Mouse (Mus musculus) thymus, postnatal 0 days (tissue): ENCODE measurements around the gene Siah1a. TPM values are rescaled to one million over a fixed set of nuclear protein-coding genes. Genes with fewer than 3 reads are reported as not detected.

ENCODE experiments used
- DNase-seq: peaks from one replicate; pipeline ENCODE4 v3.0.0-alpha.2; 2015; ENCODE audit warnings: low spot score
- polyA plus RNA-seq: library from polyadenylated mRNA; unstranded; fragments of >200 nt; fragmentation: Nextera tagmentation; extraction: Ambion mirVana; gene quantifications from 2 replicates; pipeline ENCODE4 v1.2.1, GENCODE M21; 2015

The Siah1a gene
- polyA plus RNA-seq = 36.4 and 41.5 TPM in 2 replicates

DNA sequence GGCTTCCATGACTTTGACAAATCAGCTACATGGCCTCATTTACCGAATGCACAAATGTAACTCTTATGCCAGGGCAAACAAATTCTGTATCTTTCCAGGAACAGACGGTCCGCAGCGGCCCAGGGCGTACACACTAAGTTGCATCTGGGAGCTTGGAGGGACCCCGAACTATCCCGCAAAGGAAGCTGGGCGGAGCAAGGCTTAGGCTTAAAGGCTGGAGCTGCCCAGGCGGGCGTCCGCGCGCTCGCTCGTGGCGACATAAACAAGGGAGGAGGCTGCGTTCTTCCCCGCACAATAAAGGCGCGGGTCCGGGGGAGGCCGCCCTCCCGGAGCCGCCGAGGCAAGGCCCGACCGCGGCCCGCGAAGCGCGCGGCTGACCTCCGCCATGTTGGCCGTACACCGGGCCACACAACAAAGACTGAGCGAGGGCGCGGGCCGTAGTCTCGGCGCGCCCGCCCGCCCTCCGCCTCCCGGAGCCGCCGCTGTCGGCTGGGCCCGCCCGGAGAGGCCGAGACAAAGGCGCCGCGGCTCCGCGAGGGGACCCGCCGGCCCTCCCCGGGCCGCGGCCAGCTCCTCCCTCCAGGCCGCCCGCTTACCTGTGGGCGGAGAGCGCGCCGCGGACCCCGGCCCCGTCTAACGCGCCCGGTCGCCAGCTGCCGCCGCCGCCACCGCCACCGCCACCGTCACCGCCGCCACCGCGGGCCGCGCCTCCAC, at the start of gene Siah1a, which contains the start of gene Gm10638:
Gene Siah1a (minus strand): TSS at position 714 of the 714 bp plus-strand sequence.
Gene Gm10638 (plus strand): TSS at position 479 of the 714 bp plus-strand sequence.
- DNase-seq = peak; percentile 49

DNA sequence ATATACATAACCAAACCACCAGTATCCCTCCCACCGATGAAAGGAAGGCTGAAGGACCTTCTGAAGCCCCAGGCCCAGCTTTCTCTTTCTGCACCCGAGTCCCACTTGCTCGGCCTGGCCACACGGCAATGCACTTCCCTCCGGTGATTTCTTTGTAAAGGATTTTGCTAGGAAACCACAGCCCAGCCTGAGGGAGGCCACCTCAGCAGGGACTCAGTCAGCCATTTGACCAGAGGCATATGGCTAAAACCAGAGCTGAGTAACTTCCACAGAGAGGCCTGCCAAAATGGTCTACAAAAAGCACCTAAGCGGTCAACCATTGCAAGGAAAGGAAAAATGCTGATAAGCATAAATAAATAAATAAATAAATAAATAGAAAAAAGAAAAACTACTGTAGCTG, 49.0 kb upstream of the Siah1a start:
- DNase-seq = no peak

DNA sequence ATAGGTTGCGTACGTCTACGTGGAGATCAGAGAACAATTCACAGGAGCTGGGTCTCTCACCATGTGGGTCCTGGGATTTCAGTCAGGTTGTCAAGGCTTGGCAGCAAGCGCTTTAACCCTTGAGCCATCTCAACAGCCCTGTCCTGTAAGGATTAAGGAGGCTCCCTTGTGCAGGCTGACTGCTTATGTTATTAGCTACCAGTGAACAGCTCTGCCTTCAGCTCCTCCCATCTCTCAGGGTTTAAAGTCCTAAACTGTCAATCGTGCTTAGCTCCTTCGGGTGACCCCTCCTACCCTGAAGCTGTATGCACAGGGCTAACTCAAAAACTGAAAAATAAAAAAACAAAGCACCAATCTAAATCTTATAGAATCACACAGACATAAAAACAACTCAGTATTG, 45.8 kb upstream of the Siah1a start:
- no peak for DNase-seq

DNA sequence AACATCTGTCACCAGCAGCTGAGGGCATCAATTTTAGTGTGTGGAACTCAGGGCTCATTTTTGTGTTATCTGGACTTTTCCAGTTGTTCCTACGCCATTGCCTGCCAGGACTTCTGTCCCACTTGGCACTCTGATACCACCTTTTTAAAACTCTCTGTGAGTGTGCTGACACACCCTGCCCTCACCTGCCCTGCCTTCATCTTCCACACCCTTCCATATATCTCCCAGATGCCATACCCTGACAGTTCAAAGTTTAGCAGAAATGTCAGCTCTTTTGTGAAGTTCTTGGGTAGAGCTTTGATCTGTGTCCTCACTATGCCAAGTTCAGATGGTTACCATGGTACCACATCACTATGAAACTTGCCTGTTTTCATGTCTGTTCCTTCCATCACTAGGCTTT, 43.8 kb upstream of the Siah1a start:
- DNase-seq = no peak

DNA sequence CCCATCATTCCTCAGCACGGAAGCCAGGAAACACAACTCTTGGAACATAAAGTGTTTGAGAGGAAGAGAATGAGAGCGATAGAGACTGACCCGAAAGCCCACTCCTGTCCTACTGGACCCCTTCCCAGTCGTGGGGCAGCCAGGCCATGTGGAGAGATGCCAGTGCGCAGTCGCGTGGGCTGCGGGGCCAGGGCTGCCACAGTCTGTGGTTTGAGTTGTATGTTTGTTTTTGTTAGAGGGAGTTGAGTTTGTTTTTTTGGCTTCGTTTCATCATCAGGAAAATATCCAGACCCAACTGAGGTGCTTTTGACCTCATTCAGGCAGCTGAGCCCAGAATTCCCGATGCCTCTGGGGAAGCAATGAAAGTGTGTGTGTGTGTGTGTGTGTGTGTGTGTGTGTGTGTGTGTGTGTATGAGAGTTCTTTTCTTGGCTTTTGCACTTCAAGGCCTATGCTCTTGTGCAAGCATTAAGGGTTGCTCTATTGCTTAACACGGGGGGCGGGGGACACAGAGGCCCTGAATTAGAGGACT, 42.2 kb upstream of the Siah1a start:
- DNase-seq = no peak

DNA sequence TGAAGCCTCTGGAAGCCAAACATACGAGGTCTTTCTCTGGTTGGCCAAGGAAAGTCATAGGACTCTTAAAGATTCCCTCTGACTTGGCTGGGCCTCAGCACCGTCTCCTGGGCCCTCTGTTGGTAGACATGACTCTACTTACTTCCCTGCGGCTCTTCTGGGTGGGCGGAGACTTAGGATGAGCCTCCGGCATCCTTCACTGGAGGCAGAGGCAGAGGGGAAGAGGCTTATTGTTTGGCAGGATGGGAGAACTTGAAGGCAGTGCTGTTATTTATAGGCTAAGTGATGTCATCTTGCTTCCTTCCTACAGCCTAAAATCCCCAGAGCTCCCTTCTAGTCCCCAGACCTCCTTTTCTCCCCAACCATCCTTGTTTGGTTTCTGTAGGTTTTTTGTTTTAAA, 40.8 kb upstream of the Siah1a start:
- DNase-seq = no peak

DNA sequence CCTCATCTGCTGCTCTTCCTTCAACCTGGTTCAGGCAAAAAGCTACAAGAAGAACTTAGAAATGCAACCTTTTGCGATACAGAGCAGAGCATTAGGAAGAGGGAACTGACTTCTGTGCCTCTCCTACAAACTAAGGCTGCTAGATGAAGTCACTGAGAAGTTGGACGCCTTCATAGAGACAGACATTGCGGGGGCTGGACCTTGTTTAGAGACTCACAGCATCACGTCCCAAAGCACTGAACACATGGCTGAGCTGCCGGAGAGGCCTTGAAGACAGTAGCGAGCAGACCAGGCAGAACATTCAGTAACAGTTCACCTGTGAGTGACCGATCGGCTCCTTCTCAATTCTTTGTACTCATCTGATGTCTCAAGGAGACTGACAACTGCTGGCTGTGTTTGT, 35.4 kb upstream of the Siah1a start:
- no peak for DNase-seq

DNA sequence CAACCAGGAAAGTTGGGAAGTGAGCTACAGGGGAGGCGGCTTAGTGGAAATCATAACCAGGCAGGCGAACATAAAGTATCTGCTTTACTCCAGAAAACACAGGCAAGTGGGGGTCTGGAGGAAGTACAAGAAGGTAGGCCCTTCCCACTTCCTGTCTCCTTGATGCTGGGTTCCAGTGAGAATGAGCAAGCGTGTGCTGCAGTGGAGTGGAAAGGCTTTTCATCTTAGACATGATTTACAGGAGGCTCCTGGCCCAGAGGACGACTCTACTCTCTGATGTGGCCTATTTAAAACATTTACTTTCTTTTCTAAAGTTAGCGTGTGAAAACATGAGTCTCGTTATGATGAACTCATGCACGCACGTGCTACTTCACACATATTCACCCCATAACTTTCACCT, 33.5 kb upstream of the Siah1a start:
- peak; percentile 61 for DNase-seq

DNA sequence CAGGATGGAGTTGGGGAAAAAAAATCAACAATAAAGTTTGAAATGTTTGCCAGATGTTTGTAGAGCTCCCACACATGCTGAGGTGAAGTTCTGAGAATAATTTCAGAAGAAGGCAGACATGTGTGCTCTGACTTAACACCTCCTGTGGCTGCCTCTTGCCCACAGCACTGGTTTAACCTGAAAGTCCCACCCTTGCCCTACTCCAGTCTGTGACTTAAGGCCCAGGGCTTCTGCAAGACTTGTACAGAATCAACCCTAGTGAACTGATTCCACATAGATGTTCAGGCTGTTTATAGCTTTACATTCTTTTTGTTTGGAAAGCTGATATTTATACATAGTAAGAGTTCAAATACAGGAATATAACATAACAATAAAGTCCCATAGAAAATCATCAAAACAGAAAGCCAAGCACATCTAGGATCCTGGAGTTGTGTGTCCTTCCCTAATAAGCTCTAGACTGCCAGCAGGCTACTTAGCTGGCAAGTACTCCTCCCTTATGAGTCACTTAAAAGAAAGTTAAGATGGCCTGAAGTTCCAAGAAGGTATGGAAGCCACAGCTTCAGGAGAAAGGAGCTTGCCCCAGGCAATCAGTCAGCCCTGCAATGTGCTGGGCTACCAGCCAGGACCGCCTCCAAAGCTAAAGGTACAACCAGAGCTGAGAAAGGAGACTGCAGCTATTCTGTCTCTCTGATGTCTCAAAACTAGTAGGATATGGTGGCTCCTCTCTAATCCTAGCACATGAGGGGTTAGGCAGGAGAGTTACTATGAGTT, 24.4 kb upstream of the Siah1a start:
- no peak for DNase-seq

DNA sequence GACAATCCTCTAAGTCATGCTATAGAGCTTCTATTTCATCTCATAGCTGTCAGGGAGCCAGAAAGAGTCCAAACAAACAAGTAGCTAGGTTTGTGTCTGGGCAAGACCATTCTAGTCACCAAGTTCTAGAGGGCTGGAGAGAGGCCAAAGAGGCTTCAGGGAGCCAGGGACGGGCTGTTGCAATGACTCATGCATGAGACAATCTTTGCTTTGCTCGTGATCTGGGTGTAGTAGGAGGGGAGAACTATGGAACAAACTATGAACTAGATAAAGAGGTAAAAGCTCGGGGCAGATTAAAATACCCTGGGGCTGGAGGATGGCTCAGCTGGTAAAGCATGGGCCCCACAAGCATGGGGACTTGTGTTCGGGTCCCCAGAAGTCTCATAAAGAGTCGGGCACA, 22.8 kb upstream of the Siah1a start:
- no peak for DNase-seq

DNA sequence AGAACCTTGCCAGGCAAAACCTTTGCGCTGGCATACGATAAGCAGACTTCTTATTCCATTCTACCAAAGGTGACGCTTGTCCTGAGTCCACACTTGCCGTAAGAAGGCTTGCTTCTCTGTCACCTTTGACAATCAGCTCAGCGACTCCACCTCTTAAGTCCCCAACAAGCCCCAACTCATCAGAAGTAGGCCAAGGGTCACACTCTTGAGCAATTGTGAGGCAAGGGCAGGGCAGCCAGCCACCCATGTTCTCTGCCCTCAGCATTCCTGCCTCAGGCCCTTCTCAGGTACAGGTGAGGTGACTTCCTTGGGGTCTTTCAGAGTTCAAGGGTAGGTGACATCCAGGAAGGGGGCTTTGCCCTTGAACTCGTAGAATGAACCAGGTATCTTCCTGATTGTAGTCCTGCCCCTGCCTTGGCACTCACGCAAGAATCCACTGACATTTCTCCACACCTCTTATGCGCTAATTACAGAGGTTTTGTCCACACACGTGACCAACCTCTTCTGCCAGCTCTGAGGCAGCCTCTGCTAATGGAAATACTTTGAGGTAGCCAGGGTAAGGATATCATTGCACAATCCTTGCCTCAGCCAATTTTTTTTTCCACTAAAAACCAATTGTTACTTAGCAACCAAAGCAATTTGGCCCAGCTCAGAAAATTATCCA, 20.9 kb upstream of the Siah1a start:
- no peak for DNase-seq

DNA sequence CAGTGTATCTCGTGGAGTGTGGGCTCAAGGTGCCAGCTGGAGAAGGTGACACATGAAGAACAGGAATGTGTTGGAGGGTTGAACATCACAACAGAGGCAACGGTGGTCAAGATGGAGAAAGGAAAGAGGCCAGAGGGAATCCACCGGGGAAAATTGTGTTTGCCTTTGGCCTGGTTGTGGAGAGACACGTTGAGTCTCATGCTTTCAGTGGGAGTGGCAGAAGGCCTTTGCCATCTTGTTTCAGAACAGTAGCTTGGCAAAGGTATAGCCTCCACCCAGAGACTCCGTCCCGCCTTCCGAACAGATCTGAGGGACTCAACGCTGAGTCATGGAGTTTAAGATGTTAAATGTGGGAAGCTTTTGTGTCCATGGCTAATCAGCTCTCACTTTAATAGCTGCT, 19.9 kb upstream of the Siah1a start:
- no peak for DNase-seq

DNA sequence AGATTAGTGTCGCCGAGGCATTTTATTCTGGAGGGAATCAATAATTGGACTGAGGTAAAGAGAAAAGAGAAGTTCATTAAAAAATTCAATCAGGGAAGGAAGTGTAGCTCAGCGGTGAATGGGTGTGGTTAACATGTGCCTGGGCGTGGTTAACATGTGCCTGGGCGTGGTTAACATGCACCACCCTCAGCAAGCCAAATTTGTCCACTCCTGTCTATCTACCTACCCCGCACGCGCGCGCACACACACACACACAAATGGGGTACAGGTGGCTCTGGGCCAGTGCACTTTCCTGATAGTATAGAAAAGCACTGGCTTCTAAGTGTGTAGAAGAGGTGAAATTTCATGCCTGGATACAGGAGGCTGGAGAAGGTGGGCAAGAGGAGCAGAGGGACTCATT, 19.4 kb upstream of the Siah1a start:
- DNase-seq = no peak

DNA sequence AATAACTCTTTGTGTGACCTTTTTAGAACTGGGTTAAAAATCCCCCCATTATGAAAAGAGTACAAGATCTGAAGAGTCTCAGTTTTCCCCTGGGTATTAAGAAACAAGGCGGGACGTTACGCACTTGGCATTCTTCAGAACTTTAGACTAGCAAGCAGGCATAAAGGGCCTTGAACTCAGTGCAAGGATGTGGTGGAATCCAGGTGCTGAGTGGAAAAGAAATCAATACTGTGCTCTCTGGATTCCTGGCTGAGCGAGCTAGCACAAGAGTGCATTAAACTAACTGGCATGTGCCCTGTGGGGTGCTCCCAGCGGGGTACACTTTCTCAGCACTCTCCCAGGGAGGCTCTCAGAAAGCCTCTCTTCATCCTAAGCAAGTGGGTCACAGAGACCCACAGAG, 17.1 kb upstream of the Siah1a start:
- no peak for DNase-seq

DNA sequence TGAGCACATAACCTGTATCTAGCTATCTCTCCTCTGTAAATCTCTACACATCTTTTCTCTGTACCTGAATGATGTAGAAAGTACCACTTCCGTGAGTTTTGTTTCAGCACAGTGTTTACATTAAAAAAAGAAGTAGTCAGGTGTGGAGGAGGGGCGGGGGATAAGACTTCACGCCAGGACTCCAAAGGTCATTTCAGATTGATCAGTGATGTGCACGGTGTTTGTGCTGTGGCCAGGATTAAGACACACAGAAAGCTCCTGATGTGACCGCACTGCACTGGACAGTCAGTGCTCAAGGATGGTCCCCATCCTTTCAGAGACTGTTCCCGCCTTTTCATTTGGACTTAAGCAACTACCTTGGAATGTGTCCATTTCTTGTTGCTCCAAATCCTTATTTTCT, 15.0 kb upstream of the Siah1a start:
- DNase-seq = no peak

DNA sequence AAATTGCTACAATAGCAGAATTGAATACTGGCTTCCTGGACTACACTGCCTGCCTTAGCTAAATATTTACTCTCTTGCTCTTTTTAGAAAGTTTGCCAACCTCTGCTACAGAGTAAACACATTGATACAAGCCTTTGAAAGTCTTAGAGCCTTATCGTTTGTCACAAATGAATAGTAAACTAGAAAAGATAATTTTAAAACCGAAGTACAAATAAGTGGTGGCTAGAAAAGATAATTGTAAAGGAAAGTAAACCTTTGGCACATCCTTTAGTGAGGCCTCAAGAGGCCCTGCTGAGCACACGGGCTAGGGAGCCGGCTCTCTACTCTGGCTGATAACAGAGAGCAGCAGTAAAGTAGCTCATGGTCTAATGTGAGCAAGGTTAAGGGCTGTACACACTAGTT, 13.4 kb upstream of the Siah1a start:
- DNase-seq = no peak

DNA sequence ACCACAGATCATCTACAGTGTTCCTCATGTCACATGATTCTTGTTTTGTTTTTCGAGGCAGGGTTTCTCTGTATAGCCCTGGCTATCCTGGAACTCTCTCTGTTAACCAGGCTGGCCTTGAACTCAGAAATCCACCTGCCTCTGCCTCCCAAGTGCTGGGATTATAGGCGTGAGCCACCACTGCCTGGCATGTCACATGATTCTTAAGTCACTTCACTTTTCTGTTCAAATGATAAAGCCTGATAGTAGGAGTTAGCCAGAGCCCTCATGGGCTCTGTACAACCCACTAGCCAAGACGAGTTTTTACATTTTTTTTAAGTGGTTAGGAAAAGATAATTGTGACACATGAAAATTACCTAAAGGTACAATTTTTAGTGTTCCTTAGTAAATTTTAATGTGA, 12.9 kb upstream of the Siah1a start:
- no peak for DNase-seq

DNA sequence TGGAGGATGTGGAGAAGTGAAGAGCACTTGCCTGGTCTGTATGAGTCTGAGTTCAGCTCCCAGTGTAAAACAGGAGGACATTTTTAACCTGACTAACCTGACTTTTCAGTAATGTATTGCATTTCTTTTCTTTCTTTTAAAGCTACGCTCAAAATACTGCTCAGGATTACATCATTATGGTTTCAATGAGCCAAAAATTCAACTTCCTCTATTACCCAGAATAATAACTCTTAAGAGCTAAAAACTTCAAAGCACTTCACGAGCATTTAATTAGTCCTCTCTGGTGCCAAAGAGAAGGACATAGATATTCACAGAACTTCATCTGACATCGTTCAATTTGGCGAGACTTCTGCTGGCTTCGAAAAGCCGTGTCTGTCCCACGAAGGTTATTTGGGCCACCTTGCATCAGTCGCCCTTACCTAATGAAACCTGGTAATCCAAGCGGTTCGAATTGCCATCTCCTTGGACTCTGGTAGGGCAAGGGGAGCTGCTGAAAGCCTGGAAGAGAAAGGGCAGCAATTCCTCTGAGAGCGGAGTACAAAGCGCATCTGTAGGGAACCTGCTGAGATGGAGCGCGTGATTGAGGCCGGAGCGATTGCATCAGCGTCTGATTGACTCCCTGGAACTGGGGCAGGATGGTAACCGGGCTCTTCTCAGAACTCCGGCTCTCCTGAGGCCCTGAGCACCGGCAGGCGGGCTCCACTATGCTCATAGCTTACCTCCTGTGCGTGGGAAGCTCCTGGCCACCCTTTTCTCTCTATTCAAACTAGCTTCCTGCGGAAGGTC, 11.4 kb upstream of the Siah1a start:
- no peak for DNase-seq

DNA sequence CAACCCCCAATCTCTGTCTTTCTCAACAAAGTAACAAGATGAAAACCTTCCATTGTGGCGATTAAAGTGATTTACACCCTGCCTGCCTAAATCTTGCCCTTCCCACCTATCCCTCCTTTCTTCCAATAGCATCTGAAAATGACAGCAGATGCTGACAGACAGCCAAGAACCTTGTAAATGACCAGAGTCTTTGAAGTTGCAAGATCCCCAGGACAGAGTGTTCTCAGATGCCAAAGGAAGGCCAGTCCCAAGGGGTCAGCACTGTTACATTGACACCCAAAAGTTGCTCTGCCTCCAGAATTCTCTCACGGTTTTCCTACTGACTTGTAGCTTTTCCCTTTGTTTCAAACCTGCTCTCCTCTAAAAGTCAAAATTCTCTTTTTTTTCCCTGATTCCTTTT, 4.1 kb upstream of the Siah1a start:
- DNase-seq = no peak

DNA sequence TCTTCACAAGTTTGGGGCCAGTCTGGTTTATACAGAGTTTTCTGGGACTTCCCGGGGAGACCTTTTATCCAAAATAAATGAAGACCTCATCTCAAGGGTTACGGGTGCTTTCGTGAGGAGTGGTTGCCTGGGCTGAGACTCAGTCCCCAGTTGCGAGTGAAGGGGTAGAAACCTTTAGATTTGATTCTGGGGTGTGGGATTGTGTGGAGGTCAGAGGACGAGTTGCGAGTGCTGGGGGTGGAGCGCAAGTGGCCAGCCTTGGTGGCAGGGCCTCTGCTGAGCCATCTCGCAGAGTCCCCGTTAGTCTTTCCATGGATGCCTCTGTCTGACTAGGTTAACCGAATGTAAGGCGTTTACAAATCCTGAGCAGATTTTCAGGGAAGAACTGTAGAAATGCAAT, 777 bp upstream of the Siah1a start:
- DNase-seq = no peak

DNA sequence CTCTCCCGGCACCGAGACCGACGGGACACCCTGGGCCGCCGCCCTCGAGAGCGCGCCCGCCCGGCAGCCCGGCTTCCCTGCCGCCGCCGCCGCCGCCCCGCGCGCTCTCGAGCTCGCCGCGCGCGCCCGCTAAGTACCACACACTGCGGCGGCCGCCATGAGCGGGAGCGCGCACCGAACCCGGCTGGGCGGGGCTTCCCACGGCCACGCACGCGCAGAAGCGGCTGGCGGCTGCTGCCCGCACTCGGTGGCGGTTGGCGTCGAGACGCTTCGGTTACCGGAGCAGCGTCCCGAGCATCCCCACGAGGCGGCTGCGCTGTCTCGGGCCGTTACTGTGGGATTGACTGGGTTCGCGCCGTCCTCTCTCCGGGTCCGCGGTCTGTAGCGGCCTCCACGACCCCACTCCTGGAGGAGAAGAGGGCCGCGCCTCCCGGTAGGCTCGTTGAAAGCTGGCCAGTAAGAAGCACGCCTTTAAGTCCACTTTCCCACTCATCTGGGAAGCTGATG, 254 bp upstream of the Siah1a start:
- DNase-seq = peak; percentile 93
